Mouse (Mus musculus): Measurements from ENCODE around the gene Foxm1.

DNA sequence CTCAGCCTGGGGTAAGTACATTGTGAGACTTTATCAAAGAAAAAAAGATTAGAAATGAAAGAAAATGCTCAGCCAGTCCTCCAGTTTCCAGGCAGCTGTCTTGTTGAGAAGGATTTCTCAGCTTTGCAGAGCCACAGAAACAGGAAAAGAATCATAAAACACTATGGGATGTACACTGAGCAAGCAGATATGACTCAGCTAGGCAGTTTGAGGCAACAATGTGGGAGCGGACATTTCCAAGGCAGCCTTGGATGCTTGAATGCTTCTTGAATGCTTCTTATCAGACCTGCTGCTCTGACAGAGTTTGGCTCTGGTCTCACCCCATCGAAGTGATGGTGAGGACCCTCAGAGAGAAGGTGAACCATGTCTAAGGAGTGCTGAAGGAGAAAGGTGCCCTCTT, 58.3 kb downstream of the Foxm1 start:
- no peak for TF ChIP-seq CTCF (IDR thresholded peaks at IDR 0.05; ENCODE audit: extremely low read depth, insufficient read depth, insufficient read length, insufficient replicate concordance)
- no peak for TF ChIP-seq POLR2A (IDR thresholded peaks at IDR 0.05; ENCODE audit: low read depth, low read length)

Data from spleen, adult 2 months (tissue).